Mouse (Mus musculus): ENCODE data around the gene Ascc1.

- TF ChIP-seq CTCF (IDR thresholded peaks at IDR 0.05; ENCODE audit: low read depth, low read length) (no peak), POLR2A (IDR thresholded peaks at IDR 0.05; ENCODE audit: borderline replicate concordance, low read depth, low read length) (no peak)
Measured at GRCm38 (mm10) chr10:60125529-60126327, 123.1 kb downstream of the Ascc1 start.

Data from bone marrow macrophage, adult 2 months (primary cell).